ENCODE assay signal across 8 mouse cellular contexts in genomic region chr10:18022312-18022711, GRCm38 (mm10). TPM values are rescaled to one million over a fixed set of nuclear protein-coding genes. Genes with fewer than 3 reads are reported as not detected.
DNase-seq lines count a peak whose midpoint lies in the region; ATAC-seq and TF ChIP-seq lines count a peak whose summit lies in the region.

No protein-coding gene starts in this region.

- peak overlapping the region; percentile 66 for H3K9ac ChIP-seq in forebrain, embryonic 14.5 days (ENCODE audit: low read length)
- peak overlapping the region; percentile 85 for H3K9ac ChIP-seq in lung, embryonic 14.5 days

- intact Hi-C loops in heart, postnatal 14 days (cut with DNase I): loop anchor here (2.0 kb wide), 1 partner anchor 76 kb away; no protein-coding TSS in a partner anchor

- 0% methylated on average over 21 of the region's 21 CpGs for WGBS in forebrain, embryonic 14.5 days
- WGBS in large intestine, adult 2 months: under 1% methylated on average over 21 of the region's 21 CpGs
- WGBS in lung, embryonic 14.5 days: under 1% methylated on average over 21 of the region's 21 CpGs
- WGBS in thymus, adult 2 months: 0% methylated on average over 21 of the region's 21 CpGs

- TF ChIP-seq CTCF in G1E (IDR thresholded peaks at IDR 0.05; ENCODE audit: low read depth, low read length): no peak
- TF ChIP-seq CTCF in lung, embryonic 14.5 days (IDR thresholded peaks at IDR 0.05; ENCODE audit: low read depth): no peak
- TF ChIP-seq CTCF in thymus, adult 2 months (IDR thresholded peaks at IDR 0.05; ENCODE audit: borderline replicate concordance, control insufficient read depth, extremely low read depth, insufficient read depth, low read length, poor library complexity): no peak

- peak; percentile 58 for ATAC-seq in G1E (ENCODE audit: extremely low read depth, insufficient number of reproducible peaks, low FRiP score, poor library complexity, severe bottlenecking)
- ATAC-seq in forebrain, embryonic 14.5 days: peak; percentile 79
- peak; percentile 89 for ATAC-seq in lung, embryonic 14.5 days (ENCODE audit: insufficient read depth)
- peak; percentile 54 for ATAC-seq in neutrophil, adult 5-6 weeks (ENCODE audit: extremely low read depth, insufficient number of reproducible peaks, low FRiP score, poor library complexity, severe bottlenecking)

- DNase-seq in G1E (ENCODE audit: low spot score): peak; percentile 45
- peak; percentile 36 for DNase-seq in cerebellum, adult 11-12 months
- peak; percentile 78 for DNase-seq in forebrain, embryonic 14.5 days (ENCODE audit: low spot score)
- DNase-seq in heart, postnatal 14 days: peak; percentile 80 to 89
- peak; percentile 64 for DNase-seq in large intestine, adult 2 months (ENCODE audit: low read depth, low spot score)
- peak; percentile 95 for DNase-seq in lung, embryonic 14.5 days
- DNase-seq in thymus, adult 2 months: peak; percentile 69

- H3K27me3 ChIP-seq in G1E (ENCODE audit: insufficient read depth, low read length): no peaks in the 10 kb centered on the region
- no peaks in the 10 kb centered on the region for H3K27me3 ChIP-seq in forebrain, embryonic 14.5 days (replicated peaks; ENCODE audit: control insufficient read depth, insufficient read depth, low read length)
- no peaks in the 10 kb centered on the region for H3K27me3 ChIP-seq in lung, embryonic 14.5 days (ENCODE audit: insufficient read depth, low read length)
- H3K27me3 ChIP-seq in thymus, adult 2 months (ENCODE audit: control insufficient read depth, insufficient read depth, low read length): no peaks in the 10 kb centered on the region

- peak overlapping the region; percentile 90 for H3K27ac ChIP-seq in forebrain, embryonic 14.5 days (ENCODE audit: low read depth, low read length)
- peak overlapping the region; percentile 93 for H3K27ac ChIP-seq in lung, embryonic 14.5 days (ENCODE audit: low read depth)
- peak overlapping the region; percentile 82 for H3K27ac ChIP-seq in thymus, adult 2 months (ENCODE audit: control insufficient read depth, insufficient read depth, low read length)

- H3K4me2 ChIP-seq in forebrain, embryonic 14.5 days (ENCODE audit: low read length): peak overlapping the region; percentile 60
- peak overlapping the region; percentile 74 for H3K4me2 ChIP-seq in lung, embryonic 14.5 days

- H3K9me3 ChIP-seq in G1E (replicated peaks): no peaks in the 10 kb centered on the region
- H3K9me3 ChIP-seq in forebrain, embryonic 14.5 days (replicated peaks; ENCODE audit: control insufficient read depth, low read length): no peaks in the 10 kb centered on the region
- H3K9me3 ChIP-seq in lung, embryonic 14.5 days (ENCODE audit: low read depth, low read length): no peaks in the 10 kb centered on the region

- no peak for TF ChIP-seq POLR2A in thymus, adult 2 months (IDR thresholded peaks at IDR 0.05; ENCODE audit: control insufficient read depth, extremely low read depth, insufficient read depth, low read length, poor library complexity)

- H3K36me3 ChIP-seq in G1E (replicated peaks): peaks cover 22% of the 10 kb centered on the region
- peaks cover 13% of the 10 kb centered on the region for H3K36me3 ChIP-seq in forebrain, embryonic 14.5 days (ENCODE audit: control insufficient read depth, insufficient read depth, low read length)
- peaks cover 16% of the 10 kb centered on the region for H3K36me3 ChIP-seq in lung, embryonic 14.5 days (ENCODE audit: insufficient read depth)
- peaks cover 13% of the 10 kb centered on the region for H3K36me3 ChIP-seq in thymus, adult 2 months (ENCODE audit: control insufficient read depth, insufficient read depth, low read length)

- peaks cover 11% of the 10 kb centered on the region for H3K4me1 ChIP-seq in G1E (ENCODE audit: insufficient read depth, low read depth, low read length)
- H3K4me1 ChIP-seq in forebrain, embryonic 14.5 days (ENCODE audit: control insufficient read depth, insufficient read depth, low read length): peaks cover 7% of the 10 kb centered on the region
- 0 out of 2 replicates have a peak, but pooled peaks cover 5% of the 10 kb centered on the region for H3K4me1 ChIP-seq in lung, embryonic 14.5 days (ENCODE audit: insufficient read depth)
- peaks cover 2% of the 10 kb centered on the region for H3K4me1 ChIP-seq in thymus, adult 2 months (replicated peaks; ENCODE audit: control insufficient read depth, insufficient read depth, low read length)

- peak overlapping the region; percentile 81 for H3K4me3 ChIP-seq in G1E (ENCODE audit: low read depth, low read length)
- H3K4me3 ChIP-seq in forebrain, embryonic 14.5 days (ENCODE audit: low read depth, low read length): peak overlapping the region; percentile 48
- peak overlapping the region; percentile 70 for H3K4me3 ChIP-seq in lung, embryonic 14.5 days (ENCODE audit: low read depth, low read length)
- H3K4me3 ChIP-seq in thymus, adult 2 months (ENCODE audit: control insufficient read depth, insufficient read depth, low read length): peak overlapping the region; percentile 72

RNA-seq across cellular contexts. Expression of gene Abracl, which starts 0.8 kb away (rescaled TPM):
- 40.1 and 55.2 TPM in 2 replicates for total RNA-seq in G1E (2014; fragmentation: Nextera tagmentation)
- total RNA-seq in G1E (2017): 275 and 289 TPM in 2 replicates
- polyA plus RNA-seq in G1E (2012): 19.8 and 20.1 TPM in 2 replicates
- 235 and 270 TPM in 2 replicates for polyA plus RNA-seq in forebrain, embryonic 14.5 days (2014; fragmentation: Nextera tagmentation; extraction: Ambion mirVana)
- total RNA-seq in heart, postnatal 14 days (2021): 10 to 100 TPM; 35.3 to 48.4 TPM
- 17.3 and 23.6 TPM in 2 replicates for polyA plus RNA-seq in large intestine, adult 2 months (2012; rRNA removed)
- polyA plus RNA-seq in lung, embryonic 14.5 days (2014; fragmentation: Nextera tagmentation; extraction: Ambion mirVana): 142 and 165 TPM in 2 replicates
- total RNA-seq in neutrophil, adult 5-6 weeks (2017): 87.3 and 118 TPM in 2 replicates
- 13.8 and 16.0 TPM in 2 replicates for polyA plus RNA-seq in thymus, adult 2 months (2012; rRNA removed)

RNA-seq across cellular contexts. Expression of gene Reps1, which starts 33.3 kb away (rescaled TPM):
- total RNA-seq in G1E (2014; fragmentation: Nextera tagmentation) (124 and 161 TPM in 2 replicates), G1E (2017) (36.7 and 37.6 TPM in 2 replicates)
- 36.1 and 45.8 TPM in 2 replicates for polyA plus RNA-seq in G1E (2012)
- 18.5 and 18.7 TPM in 2 replicates for polyA plus RNA-seq in forebrain, embryonic 14.5 days (2014; fragmentation: Nextera tagmentation; extraction: Ambion mirVana)
- 10 to 100 TPM; 30.8 to 31.7 TPM for total RNA-seq in heart, postnatal 14 days (2021)
- polyA plus RNA-seq in large intestine, adult 2 months (2012; rRNA removed): 22.1 and 25.5 TPM in 2 replicates
- 27.7 and 32.5 TPM in 2 replicates for polyA plus RNA-seq in lung, embryonic 14.5 days (2014; fragmentation: Nextera tagmentation; extraction: Ambion mirVana)
- 47.9 and 49.1 TPM in 2 replicates for total RNA-seq in neutrophil, adult 5-6 weeks (2017)
- polyA plus RNA-seq in thymus, adult 2 months (2012; rRNA removed): 95.8 and 98.1 TPM in 2 replicates

Comparison
In these comparisons a context has a peak if more than half of its experiments do, and no peak if none do; other contexts are left out.
1. Peak in every context shown above with its lines: DNase-seq, ATAC-seq, H3K4me3 ChIP-seq and H3K27ac ChIP-seq.
2. DNase-seq: peak in every context shown above with its lines; median percentile 95 in lung, embryonic 14.5 days; 84 in heart, postnatal 14 days; 78 in forebrain, embryonic 14.5 days; 69 in thymus, adult 2 months; 64 in large intestine, adult 2 months; 45 in G1E; 36 in cerebellum, adult 11-12 months.